Mouse (Mus musculus) CD4-positive helper T cell, adult 2 months (primary cell): ENCODE measurements around the gene Mea1.

Source experiments
- DNase-seq: peaks from one replicate; pipeline ENCODE4 v3.0.0-alpha.2; 2012; ENCODE audit warnings: low read depth, missing footprints, low spot score

Mea1 gene

GRCm38 (mm10) chr17:46669911-46670310 lies 8.7 kb upstream of the Mea1 start:
- DNase-seq, result no peak

DNA sequence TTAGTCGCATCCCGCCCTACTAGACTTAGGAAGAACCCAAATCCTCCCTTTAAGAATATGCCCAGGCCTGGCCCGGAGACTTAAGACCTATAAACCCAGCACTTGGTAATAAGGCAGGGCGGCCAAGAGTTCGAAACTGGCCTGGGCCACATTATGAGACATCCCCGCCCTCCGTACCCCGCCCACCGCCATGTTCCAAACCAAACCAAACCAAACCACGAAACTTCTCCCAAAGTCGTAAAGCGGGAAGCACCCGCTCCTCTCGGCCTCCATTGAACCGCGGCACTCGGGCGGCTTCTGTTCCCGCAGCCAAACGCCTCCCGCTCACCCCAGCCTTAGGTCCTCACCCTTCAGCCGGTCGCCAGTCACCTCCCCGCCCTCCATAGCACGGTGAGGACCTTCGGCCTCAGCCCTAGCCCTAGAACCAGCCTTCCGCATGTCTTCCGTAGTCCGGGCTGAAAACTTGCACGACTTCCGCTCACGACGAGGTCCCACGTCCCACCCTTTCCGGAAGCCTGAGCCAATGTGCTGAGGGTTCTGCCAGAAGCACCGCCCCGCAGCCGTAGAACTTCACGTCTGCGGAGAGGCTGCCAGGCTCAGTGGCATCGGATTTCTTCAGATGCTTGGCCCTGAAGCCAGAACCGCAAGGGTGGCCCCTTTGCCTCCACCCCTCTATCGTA lies 4.6 kb upstream of the Mea1 start, which contains the start of gene Rrp36:
Gene Rrp36 (minus strand): TSS at position 503 of the 680 bp plus-strand sequence.
- DNase-seq, result peak; percentile 92

- DNase-seq, result peak; percentile 11
These were observed 3.9 kb upstream of the Mea1 start for GRCm38 (mm10) chr17:46674530-46675283.

DNA sequence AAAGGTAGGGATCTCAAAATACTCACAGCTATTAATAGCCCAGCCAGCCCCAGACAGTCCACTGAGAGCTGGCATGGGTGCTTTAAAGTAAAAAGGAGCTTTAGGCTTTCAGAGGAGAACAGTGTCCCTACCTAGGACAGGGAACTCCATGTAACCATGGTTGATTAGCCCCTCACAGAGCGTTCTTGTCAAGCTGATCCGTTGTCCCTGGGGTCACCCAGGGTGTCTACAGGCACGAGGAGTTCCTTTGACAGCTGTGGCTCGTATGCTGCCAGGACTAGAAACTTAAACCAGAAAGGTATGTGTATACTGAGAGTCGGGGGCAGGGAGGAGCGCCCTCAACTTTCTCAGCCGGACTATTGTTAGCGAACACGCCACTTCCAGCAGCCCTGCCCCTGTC lies 318 bp downstream of the Mea1 start:
- no peak for DNase-seq

DNA sequence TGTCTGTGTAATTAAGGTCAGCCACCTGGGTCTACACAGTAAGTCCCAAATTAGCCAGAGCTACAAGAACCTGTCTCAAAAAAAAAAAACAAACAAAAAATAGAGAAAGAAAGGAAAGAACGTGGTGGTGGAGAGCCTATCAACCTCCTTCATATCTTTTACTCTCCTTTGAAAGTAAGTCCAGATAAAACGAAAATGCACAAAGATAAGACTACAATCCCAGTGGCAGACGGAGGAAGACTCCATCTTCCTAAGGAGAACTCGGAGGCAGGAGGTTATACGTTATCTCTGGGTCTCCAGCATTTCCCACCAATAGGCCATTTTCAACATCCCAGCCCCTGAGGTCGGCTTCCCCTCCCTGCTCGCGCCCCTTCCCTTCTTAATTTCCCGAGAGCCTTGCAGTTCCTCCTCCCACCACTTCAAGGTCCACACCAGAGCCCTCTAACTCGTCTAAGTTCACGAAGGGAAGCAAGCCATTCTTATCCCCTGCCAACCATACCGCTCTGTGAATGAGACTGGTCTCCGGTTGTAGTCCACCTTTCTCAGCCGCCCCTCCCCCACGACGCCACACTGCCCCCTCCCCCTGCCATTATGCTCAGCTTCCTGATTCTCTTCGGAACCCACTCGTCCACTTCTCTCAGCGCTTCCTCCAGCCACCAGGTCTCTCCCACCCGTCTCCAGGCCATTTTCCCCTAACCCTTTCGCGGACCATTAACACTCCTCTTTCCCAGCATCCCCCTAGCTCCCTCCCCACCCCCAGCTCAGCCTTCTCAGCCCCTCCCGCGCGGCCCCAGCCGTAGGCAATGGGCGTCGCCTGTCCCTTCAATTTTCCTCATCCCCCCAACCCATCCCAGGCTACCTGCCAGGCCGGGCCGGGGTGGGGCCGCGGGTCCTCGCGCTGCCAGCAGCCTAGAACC lies 1.5 kb downstream of the Mea1 start:
- peak; percentile 59 for DNase-seq

DNA sequence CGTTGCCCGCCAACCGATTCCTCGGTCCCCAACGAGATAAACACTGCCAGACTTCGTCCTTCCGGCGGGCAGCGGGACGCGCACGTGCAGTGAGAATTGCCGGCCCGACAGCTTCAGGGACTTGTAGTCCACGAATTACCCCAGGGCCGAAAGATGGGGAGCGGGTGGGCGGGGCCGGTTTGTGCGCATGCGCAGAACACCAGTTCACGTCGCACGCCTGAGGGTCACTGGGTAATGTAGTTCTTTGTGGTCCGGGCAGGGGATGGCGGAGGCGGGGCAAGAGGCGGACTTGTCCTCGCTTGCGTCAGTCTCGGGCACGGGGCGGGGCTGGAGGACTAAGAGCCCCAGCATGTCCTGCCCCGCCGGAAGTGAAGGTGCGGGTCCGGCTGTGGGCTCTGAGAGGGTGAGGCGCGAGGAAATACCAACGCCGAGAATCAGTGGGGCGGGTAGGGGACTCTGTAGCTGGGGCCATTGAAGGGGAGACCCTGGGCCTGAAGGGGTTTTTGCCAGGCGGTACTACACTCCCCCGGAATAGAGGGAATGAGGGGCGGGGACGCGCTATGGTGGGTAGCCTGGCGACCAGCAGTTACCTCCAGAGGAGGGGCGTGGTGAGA lies 2.3 kb downstream of the Mea1 start, which contains the start of gene Klhdc3:
Gene Klhdc3 (minus strand): TSS at position 155 of the 614 bp plus-strand sequence.
- DNase-seq, result peak; percentile 98

GRCm38 (mm10) chr17:46681466-46682118 lies 3.0 kb downstream of the Mea1 start:
- no peak for DNase-seq

DNA sequence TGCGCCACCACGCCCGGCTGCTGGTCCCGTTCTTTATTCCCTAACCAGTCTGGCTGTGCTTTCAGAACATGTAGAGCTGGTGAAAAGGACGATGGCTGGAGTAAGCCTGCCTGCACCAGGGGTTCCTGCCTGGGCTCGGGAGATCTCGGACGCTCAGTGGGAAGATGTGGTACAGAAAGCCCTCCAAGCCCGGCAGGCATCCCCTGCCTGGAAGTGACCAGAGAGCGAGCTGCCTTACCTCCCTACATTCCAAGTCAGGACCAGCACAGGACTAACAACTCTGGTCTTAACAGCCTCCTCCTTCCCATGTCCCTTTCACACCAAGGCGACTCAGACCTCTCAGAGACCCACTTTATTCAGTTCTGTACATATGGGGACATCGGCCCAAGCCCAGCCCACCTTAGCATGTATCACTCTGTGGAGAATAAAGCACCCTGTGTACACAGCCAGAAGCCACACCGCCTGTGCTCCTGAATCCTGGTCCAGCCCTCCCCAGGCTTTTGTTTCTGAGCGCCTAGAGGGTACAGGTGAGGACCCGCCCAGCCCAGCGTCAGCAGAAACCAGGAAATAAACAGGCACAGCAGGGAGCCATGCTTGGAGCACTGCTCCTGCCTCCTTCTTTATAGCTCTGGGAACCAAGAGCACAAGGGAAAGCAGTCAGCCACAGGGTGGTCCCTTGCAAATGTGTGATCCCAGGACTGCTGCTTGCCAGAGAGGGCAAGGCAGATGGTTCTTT lies 4.2 kb downstream of the Mea1 start:
- DNase-seq, result no peak

GRCm38 (mm10) chr17:46685913-46686312 lies 7.3 kb downstream of the Mea1 start:
- peak; percentile 53 for DNase-seq

- no peak for DNase-seq
These were observed 12.1 kb downstream of the Mea1 start for GRCm38 (mm10) chr17:46690665-46691064.

- peak; percentile 21 for DNase-seq
These were observed 12.8 kb downstream of the Mea1 start for GRCm38 (mm10) chr17:46691390-46691789.

DNA sequence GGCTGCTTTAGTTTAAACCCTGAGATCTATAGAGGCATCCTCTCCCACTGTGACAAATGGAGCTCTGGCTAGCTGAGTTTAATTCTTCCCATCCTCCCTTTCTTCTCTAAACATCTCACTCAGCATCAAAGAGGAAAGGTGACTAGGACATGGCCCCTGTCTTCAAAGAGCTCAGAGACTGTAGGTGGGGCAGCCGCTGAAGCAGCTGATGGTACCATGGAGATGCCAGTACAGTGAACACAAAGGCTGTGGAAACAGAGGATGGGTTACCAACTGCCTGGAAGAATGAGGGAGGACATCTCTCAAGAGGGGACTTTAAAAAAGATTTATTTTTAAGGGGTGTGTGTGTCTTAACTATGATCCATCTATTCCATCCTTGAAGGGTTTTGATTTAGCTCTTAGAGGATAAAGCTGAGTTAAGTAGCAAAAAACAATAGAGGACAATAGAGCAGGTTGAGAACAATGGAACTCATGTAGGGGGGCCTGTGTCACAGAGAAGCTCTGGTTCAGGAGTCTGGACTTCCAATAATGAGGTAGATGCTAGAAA lies 16.0 kb downstream of the Mea1 start:
- DNase-seq, result no peak

DNA sequence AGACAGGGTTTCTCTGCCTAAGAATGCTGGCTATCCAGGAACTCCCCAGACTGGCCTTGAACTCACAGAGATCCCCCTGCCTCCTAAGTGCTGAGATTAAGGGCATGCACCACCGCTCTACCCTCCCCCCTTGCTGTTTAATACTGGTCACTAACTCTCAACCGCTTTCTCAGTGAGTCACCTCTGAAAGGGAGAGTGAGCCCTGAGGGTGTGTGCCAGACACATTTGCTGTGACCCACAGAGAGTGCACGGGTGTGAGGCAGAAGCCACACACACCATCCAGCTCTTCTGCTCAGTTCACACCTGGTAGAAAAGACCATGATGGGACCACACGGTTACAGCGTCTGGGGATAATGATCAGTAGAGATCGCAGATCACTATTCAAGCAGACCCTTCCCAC lies 19.9 kb downstream of the Mea1 start:
- no peak for DNase-seq

GRCm38 (mm10) chr17:46699245-46699644 lies 20.7 kb downstream of the Mea1 start:
- no peak for DNase-seq

DNA sequence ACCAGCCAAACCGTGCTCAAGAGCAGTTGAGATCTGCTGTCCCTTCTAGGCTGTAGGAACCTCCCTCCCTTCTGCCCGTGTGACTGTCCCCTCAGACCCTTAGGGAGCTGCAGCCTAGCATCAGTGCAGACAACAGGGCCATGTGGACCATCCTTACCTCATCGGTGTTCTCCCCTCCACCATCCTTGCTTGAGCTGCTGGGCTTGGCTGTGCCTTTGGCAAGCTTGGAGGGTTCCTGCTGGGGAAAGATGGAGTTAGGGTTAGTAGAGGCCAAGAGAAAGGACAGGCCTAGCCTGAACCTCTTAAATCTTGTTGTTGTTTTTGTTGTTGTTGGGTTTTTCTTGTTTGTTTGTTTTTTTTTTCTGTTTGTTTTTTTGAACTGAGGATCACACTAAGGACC lies 21.3 kb downstream of the Mea1 start:
- no peak for DNase-seq

DNA sequence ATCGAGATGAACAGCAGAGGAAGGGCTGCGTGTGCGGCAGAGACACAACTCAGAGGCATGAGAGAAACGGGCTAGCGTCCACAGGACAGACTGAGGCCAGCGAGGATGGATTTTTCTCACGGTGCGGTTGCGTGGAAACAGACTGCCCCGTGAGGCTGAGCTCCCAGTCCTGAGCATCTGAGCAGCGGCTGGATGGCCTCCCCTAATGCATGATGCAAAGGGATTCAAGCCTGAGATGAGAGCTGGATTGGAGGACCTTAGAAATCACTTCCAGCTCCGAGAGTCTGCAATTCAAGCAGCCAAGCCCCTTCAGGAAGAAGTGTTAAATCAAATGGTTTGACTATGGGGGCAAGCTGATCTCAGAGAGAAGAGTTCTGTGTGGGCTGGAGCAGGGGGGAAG lies 22.9 kb downstream of the Mea1 start:
- no peak for DNase-seq

GRCm38 (mm10) chr17:46702100-46702499 lies 23.5 kb downstream of the Mea1 start:
- DNase-seq, result peak; percentile 18

- no peak for DNase-seq
These were observed 23.9 kb downstream of the Mea1 start for GRCm38 (mm10) chr17:46702506-46702905.

GRCm38 (mm10) chr17:46703971-46704886 lies 25.6 kb downstream of the Mea1 start:
- DNase-seq, result peak; percentile 48
